Mouse (Mus musculus): ENCODE results near the gene Golga4. TPM values are rescaled to one million over a fixed set of nuclear protein-coding genes. Genes with fewer than 3 reads are reported as not detected.

Gene Golga4
- polyA plus RNA-seq, 1 experiment from 2014 or later, result 50.6 TPM

DNA sequence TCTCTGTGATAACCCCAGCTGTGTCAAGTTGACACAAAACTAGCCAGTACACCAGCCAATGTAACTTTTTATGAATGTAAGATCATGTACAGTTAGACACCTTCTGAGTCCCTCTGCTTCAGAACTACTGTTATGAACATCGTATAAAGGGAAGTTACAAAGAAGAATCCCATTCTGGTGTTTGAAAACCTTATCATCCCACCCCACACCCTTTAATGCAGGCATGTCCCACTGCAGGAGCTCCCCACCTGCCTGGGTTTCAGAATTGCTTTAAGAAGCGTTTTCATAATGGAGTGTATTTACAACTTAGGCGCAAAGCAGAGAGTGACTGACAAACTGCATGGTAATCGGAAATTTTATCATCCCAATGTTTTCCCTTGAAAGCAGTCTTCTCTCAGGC lies 14.9 kb upstream of the Golga4 start:
- DNase-seq (ENCODE audit: low spot score) (no peak), ATAC-seq (replicated peaks; ENCODE audit: insufficient number of reproducible peaks, low FRiP score, low TSS enrichment, low read depth) (no peak)
- H3K9me3 ChIP-seq (replicated peaks; ENCODE audit: control insufficient read depth, low read length), result no peaks in the 10 kb centered on the region
- H3K4me1 ChIP-seq (ENCODE audit: control insufficient read depth, insufficient read depth, low read length), result no peaks in the 10 kb centered on the region
- H3K9ac ChIP-seq (replicated peaks; ENCODE audit: low read length), result no peak overlapping the region
- no peak overlapping the region for H3K4me3 ChIP-seq (ENCODE audit: low read depth, low read length)
- no peak overlapping the region for H3K27ac ChIP-seq (replicated peaks; ENCODE audit: low read depth, low read length)
- H3K27me3 ChIP-seq (ENCODE audit: control insufficient read depth, insufficient read depth, low read length), result peaks cover 26% of the 10 kb centered on the region
- H3K36me3 ChIP-seq (replicated peaks; ENCODE audit: control insufficient read depth, insufficient read depth, low read depth, low read length), result no peaks in the 10 kb centered on the region
- no peak overlapping the region for H3K4me2 ChIP-seq (ENCODE audit: low read depth, low read length)
- 81% methylated on average over 4 of the region's 4 CpGs for WGBS

GRCm38 (mm10) chr9:118492932-118493698 lies 13.0 kb upstream of the Golga4 start:
- Histone ChIP-seq H3K9me3 (replicated peaks; ENCODE audit: control insufficient read depth, low read length) (no peaks in the 10 kb centered on the region), H3K27ac (replicated peaks; ENCODE audit: low read depth, low read length) (no peak overlapping the region), H3K4me1 (ENCODE audit: control insufficient read depth, insufficient read depth, low read length) (no peaks in the 10 kb centered on the region), H3K4me3 (ENCODE audit: low read depth, low read length) (no peak overlapping the region), H3K9ac (replicated peaks; ENCODE audit: low read length) (no peak overlapping the region), H3K36me3 (replicated peaks; ENCODE audit: control insufficient read depth, insufficient read depth, low read depth, low read length) (no peaks in the 10 kb centered on the region), H3K27me3 (ENCODE audit: control insufficient read depth, insufficient read depth, low read length) (peaks cover 9% of the 10 kb centered on the region), H3K4me2 (ENCODE audit: low read depth, low read length) (no peak overlapping the region)
- 90% methylated on average over 8 of the region's 8 CpGs for WGBS
- no peak for DNase-seq (ENCODE audit: low spot score)
- ATAC-seq (replicated peaks; ENCODE audit: insufficient number of reproducible peaks, low FRiP score, low TSS enrichment, low read depth), result no peak

GRCm38 (mm10) chr9:118494106-118494505 lies 12.0 kb upstream of the Golga4 start:
- Histone ChIP-seq H3K9me3 (replicated peaks; ENCODE audit: control insufficient read depth, low read length) (no peaks in the 10 kb centered on the region), H3K9ac (replicated peaks; ENCODE audit: low read length) (no peak overlapping the region), H3K4me3 (ENCODE audit: low read depth, low read length) (no peak overlapping the region), H3K4me1 (ENCODE audit: control insufficient read depth, insufficient read depth, low read length) (no peaks in the 10 kb centered on the region), H3K4me2 (ENCODE audit: low read depth, low read length) (no peak overlapping the region), H3K27ac (replicated peaks; ENCODE audit: low read depth, low read length) (no peak overlapping the region), H3K27me3 (ENCODE audit: control insufficient read depth, insufficient read depth, low read length) (no peaks in the 10 kb centered on the region), H3K36me3 (replicated peaks; ENCODE audit: control insufficient read depth, insufficient read depth, low read depth, low read length) (no peaks in the 10 kb centered on the region)
- no peak for DNase-seq (ENCODE audit: low spot score)
- WGBS, result 87% methylated on average over 5 of the region's 5 CpGs
- ATAC-seq (replicated peaks; ENCODE audit: insufficient number of reproducible peaks, low FRiP score, low TSS enrichment, low read depth), result no peak

DNA sequence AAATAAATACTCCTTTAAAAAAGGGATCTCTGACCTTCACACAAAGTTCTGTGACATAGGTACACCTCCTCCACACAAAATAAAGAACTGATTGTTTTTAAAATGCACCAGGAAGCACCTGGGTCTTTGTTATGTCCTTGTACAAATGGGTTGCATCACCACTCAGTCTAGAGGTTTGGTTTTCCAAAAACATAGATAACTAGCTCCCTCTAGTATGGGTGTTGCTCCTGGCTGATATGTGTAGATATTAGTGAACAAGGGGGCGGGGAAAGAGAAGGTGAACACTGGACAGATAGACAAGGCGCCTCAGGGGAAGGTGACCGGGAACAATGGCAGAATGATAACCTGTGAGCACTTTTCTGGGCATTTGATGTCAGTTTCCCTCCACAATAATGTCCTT lies 10.1 kb upstream of the Golga4 start:
- Histone ChIP-seq H3K4me2 (ENCODE audit: low read depth, low read length) (no peak overlapping the region), H3K9me3 (replicated peaks; ENCODE audit: control insufficient read depth, low read length) (no peaks in the 10 kb centered on the region), H3K4me3 (ENCODE audit: low read depth, low read length) (no peak overlapping the region), H3K27me3 (ENCODE audit: control insufficient read depth, insufficient read depth, low read length) (no peaks in the 10 kb centered on the region), H3K27ac (replicated peaks; ENCODE audit: low read depth, low read length) (no peak overlapping the region), H3K36me3 (replicated peaks; ENCODE audit: control insufficient read depth, insufficient read depth, low read depth, low read length) (no peaks in the 10 kb centered on the region), H3K4me1 (ENCODE audit: control insufficient read depth, insufficient read depth, low read length) (no peaks in the 10 kb centered on the region), H3K9ac (replicated peaks; ENCODE audit: low read length) (no peak overlapping the region)
- ATAC-seq (replicated peaks; ENCODE audit: insufficient number of reproducible peaks, low FRiP score, low TSS enrichment, low read depth), result no peak
- 89% methylated on average over 3 of the region's 3 CpGs for WGBS
- DNase-seq (ENCODE audit: low spot score), result no peak

- H3K4me1 ChIP-seq (ENCODE audit: control insufficient read depth, insufficient read depth, low read length), result no peaks in the 10 kb centered on the region
- DNase-seq (ENCODE audit: low spot score) (no peak), ATAC-seq (replicated peaks; ENCODE audit: insufficient number of reproducible peaks, low FRiP score, low TSS enrichment, low read depth) (no peak)
- no peak overlapping the region for H3K9ac ChIP-seq (replicated peaks; ENCODE audit: low read length)
- H3K36me3 ChIP-seq (replicated peaks; ENCODE audit: control insufficient read depth, insufficient read depth, low read depth, low read length), result no peaks in the 10 kb centered on the region
- H3K4me2 ChIP-seq (ENCODE audit: low read depth, low read length), result no peak overlapping the region
- no peaks in the 10 kb centered on the region for H3K9me3 ChIP-seq (replicated peaks; ENCODE audit: control insufficient read depth, low read length)
- no peaks in the 10 kb centered on the region for H3K27me3 ChIP-seq (ENCODE audit: control insufficient read depth, insufficient read depth, low read length)
- WGBS, result 87% methylated on average over 3 of the region's 3 CpGs
- H3K4me3 ChIP-seq (ENCODE audit: low read depth, low read length), result no peak overlapping the region
- H3K27ac ChIP-seq (replicated peaks; ENCODE audit: low read depth, low read length), result no peak overlapping the region
Observed at GRCm38 (mm10) chr9:118496952-118497351, 9.1 kb upstream of the Golga4 start.

DNA sequence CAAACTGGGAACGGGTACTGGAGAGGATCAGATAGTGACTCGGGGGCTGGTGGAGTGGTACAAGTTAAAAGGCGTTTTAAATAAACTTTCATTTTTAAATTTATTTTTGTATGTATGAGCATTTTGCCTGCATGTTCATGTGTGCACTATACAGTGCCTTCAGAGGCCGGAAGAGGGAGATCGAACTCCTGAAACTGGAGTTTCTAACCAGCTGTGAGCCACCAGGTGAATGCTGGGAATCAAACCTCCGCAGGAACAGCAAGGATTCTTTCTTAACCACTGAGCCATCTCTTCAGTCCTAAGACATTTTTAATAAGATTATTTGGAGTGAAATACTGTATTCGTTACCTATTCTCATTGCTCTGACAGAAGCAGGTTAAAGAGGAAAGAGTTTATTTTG lies 8.0 kb upstream of the Golga4 start:
- H3K4me2 ChIP-seq (ENCODE audit: low read depth, low read length), result no peak overlapping the region
- no peaks in the 10 kb centered on the region for H3K4me1 ChIP-seq (ENCODE audit: control insufficient read depth, insufficient read depth, low read length)
- no peaks in the 10 kb centered on the region for H3K27me3 ChIP-seq (ENCODE audit: control insufficient read depth, insufficient read depth, low read length)
- no peaks in the 10 kb centered on the region for H3K36me3 ChIP-seq (replicated peaks; ENCODE audit: control insufficient read depth, insufficient read depth, low read depth, low read length)
- H3K27ac ChIP-seq (replicated peaks; ENCODE audit: low read depth, low read length), result no peak overlapping the region
- no peak overlapping the region for H3K9ac ChIP-seq (replicated peaks; ENCODE audit: low read length)
- H3K4me3 ChIP-seq (ENCODE audit: low read depth, low read length), result no peak overlapping the region
- no peaks in the 10 kb centered on the region for H3K9me3 ChIP-seq (replicated peaks; ENCODE audit: control insufficient read depth, low read length)
- no peak for ATAC-seq (replicated peaks; ENCODE audit: insufficient number of reproducible peaks, low FRiP score, low TSS enrichment, low read depth)
- 69% methylated on average over 7 of the region's 7 CpGs for WGBS
- DNase-seq (ENCODE audit: low spot score), result no peak

GRCm38 (mm10) chr9:118500963-118501362 lies 5.1 kb upstream of the Golga4 start:
- DNase-seq (ENCODE audit: low spot score) (no peak), ATAC-seq (replicated peaks; ENCODE audit: insufficient number of reproducible peaks, low FRiP score, low TSS enrichment, low read depth) (no peak)
- Histone ChIP-seq H3K9ac (replicated peaks; ENCODE audit: low read length) (no peak overlapping the region), H3K27me3 (ENCODE audit: control insufficient read depth, insufficient read depth, low read length) (no peaks in the 10 kb centered on the region), H3K27ac (replicated peaks; ENCODE audit: low read depth, low read length) (no peak overlapping the region), H3K4me3 (ENCODE audit: low read depth, low read length) (no peak overlapping the region), H3K4me2 (ENCODE audit: low read depth, low read length) (no peak overlapping the region), H3K9me3 (replicated peaks; ENCODE audit: control insufficient read depth, low read length) (no peaks in the 10 kb centered on the region), H3K36me3 (replicated peaks; ENCODE audit: control insufficient read depth, insufficient read depth, low read depth, low read length) (no peaks in the 10 kb centered on the region), H3K4me1 (ENCODE audit: control insufficient read depth, insufficient read depth, low read length) (no peaks in the 10 kb centered on the region)
- 77% methylated on average over 6 of the region's 6 CpGs for WGBS

GRCm38 (mm10) chr9:118504656-118505055 lies 1.4 kb upstream of the Golga4 start:
- Histone ChIP-seq H3K36me3 (replicated peaks; ENCODE audit: control insufficient read depth, insufficient read depth, low read depth, low read length) (no peaks in the 10 kb centered on the region), H3K27ac (replicated peaks; ENCODE audit: low read depth, low read length) (no peak overlapping the region), H3K4me1 (ENCODE audit: control insufficient read depth, insufficient read depth, low read length) (no peaks in the 10 kb centered on the region), H3K27me3 (ENCODE audit: control insufficient read depth, insufficient read depth, low read length) (no peaks in the 10 kb centered on the region), H3K4me2 (ENCODE audit: low read depth, low read length) (no peak overlapping the region), H3K9ac (replicated peaks; ENCODE audit: low read length) (no peak overlapping the region), H3K9me3 (replicated peaks; ENCODE audit: control insufficient read depth, low read length) (no peaks in the 10 kb centered on the region), H3K4me3 (ENCODE audit: low read depth, low read length) (no peak overlapping the region)
- DNase-seq (ENCODE audit: low spot score), result no peak
- ATAC-seq (replicated peaks; ENCODE audit: insufficient number of reproducible peaks, low FRiP score, low TSS enrichment, low read depth), result no peak
- WGBS, result 88% methylated on average over 3 of the region's 3 CpGs
